Mouse (Mus musculus) forebrain, embryonic 14.5 days (tissue): ENCODE results near the gene Hnrnpf. TPM values are rescaled to one million over a fixed set of nuclear protein-coding genes. Genes with fewer than 3 reads are reported as not detected.

Experiments
- ATAC-seq: fragments of 200-750 bp; cut with Nextera tagmentation; 2 replicates; pipeline ENCODE4 v1.8.0; 2017; ENCODE audit warnings: mild to moderate bottlenecking, moderate library complexity
- DNase-seq: peaks from one replicate; pipeline ENCODE4 v3.0.0-alpha.2; 2015; ENCODE audit warnings: low spot score
- H3K27ac ChIP-seq: fragments of 300-500 bp; sonication (generic); 2 replicates; pipeline ENCODE4 v1.5.1; 2014; ENCODE audit warnings: low read depth, mild to moderate bottlenecking, control low read depth, low read length, moderate library complexity
- H3K27me3 ChIP-seq: fragments of 300-500 bp; sonication (generic); replicated peaks from 2 replicates; pipeline ENCODE4 v1.6.1; 2014; ENCODE audit warnings: low read length, control low read depth, mixed read lengths; ENCODE audit not compliant: control insufficient read depth, insufficient read depth
- H3K36me3 ChIP-seq: fragments of 300-500 bp; sonication (generic); 2 replicates; pipeline ENCODE4 v1.6.1; 2014; ENCODE audit warnings: low read length, control low read depth; ENCODE audit not compliant: control insufficient read depth, insufficient read depth
- H3K4me1 ChIP-seq: fragments of 300-500 bp; sonication (generic); 2 replicates; pipeline ENCODE4 v1.6.1; 2014; ENCODE audit warnings: antibody characterized with exemption, low read length, control low read depth; ENCODE audit not compliant: control insufficient read depth, insufficient read depth
- H3K4me2 ChIP-seq: fragments of 300-500 bp; sonication (generic); 2 replicates; pipeline ENCODE4 v1.6.1; 2014; ENCODE audit warnings: mild to moderate bottlenecking, control low read depth, low read length
- H3K4me3 ChIP-seq: fragments of 300-500 bp; sonication (generic); 2 replicates; pipeline ENCODE4 v1.5.1; 2014; ENCODE audit warnings: low read depth, low read length, control low read depth
- H3K9ac ChIP-seq: fragments of 300-500 bp; sonication (generic); 2 replicates; pipeline ENCODE4 v1.6.1; 2014; ENCODE audit warnings: mild to moderate bottlenecking, low read length, control low read depth, moderate library complexity
- H3K9me3 ChIP-seq: fragments of 300-500 bp; sonication (generic); replicated peaks from 2 replicates; pipeline ENCODE4 v1.6.1; 2016; ENCODE audit warnings: low read length, control low read depth, mixed read lengths; ENCODE audit not compliant: control insufficient read depth
- WGBS: fragments of 180-500 bp; shearing (Covaris S2); extraction: QIAGEN DNeasy Blood & Tissue Kit; methylation state at CpG from one replicate; pipeline ENCODE4 v1.1.7; 2014; 5-methylcytosine and 5-hydroxymethylcytosine counted together
- polyA plus RNA-seq: library from polyadenylated mRNA; unstranded; fragments of >200 nt; fragmentation: Nextera tagmentation; extraction: Ambion mirVana; gene quantifications from 2 replicates; pipeline ENCODE4 v1.2.1, GENCODE M21; 2014

Gene Hnrnpf
- polyA plus RNA-seq, 1 experiment from 2014 or later, result 433 TPM

DNA sequence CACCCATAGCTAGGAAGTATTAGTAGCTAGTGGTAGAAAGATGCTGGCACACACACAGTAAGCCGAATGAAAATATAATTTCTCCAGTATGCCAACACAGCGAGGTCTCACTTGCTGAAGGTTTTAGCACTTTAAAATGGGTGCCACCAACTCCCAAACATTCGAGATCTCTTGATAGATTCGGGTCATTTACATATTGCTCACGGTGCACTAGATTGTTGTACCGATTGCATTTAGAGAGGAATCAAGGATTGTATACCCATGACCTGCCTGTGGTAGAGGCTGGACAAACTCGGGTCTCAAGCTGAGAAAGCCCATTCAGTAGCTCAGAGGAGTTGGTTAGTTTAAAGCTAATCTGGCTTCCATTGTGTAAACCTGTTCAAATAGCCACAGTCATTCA is 27.8 kb downstream of the Hnrnpf start:
- H3K36me3 ChIP-seq, result peaks cover 45% of the 10 kb centered on the region
- DNase-seq, result no peak
- H3K27me3 ChIP-seq, result no peaks in the 10 kb centered on the region
- no peaks in the 10 kb centered on the region for H3K9me3 ChIP-seq
- no peak for ATAC-seq
- no peak overlapping the region for H3K9ac ChIP-seq
- H3K4me3 ChIP-seq, result no peak overlapping the region
- no peaks in the 10 kb centered on the region for H3K4me1 ChIP-seq
- no peak overlapping the region for H3K4me2 ChIP-seq
- no peak overlapping the region for H3K27ac ChIP-seq
- 84% methylated on average over 7 of the region's 7 CpGs for WGBS

DNA sequence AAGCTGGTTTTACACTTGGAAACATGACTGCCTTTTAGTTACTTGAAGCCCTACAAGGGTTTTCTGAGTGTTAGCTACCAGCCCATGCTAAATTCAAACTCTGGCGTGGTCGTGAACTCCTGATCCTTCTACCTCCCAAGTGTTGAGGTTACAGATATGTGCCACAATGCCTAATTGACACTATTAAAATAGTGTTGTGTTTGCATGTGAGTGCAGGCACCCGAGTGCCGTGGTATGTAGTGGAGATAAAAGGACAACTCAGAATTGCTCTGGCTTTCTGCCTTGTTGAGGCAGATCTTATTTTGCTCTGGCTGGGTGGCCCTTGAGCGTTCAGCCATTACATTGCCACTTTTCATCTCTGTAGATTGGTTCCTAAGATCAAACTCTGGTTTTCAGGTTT is 28.6 kb downstream of the Hnrnpf start:
- Histone ChIP-seq H3K4me1 (no peaks in the 10 kb centered on the region), H3K9me3 (no peaks in the 10 kb centered on the region), H3K4me2 (no peak overlapping the region), H3K4me3 (no peak overlapping the region), H3K27me3 (no peaks in the 10 kb centered on the region), H3K9ac (no peak overlapping the region), H3K27ac (no peak overlapping the region), H3K36me3 (peaks cover 45% of the 10 kb centered on the region)
- 94% methylated on average over 5 of the region's 5 CpGs for WGBS
- ATAC-seq (no peak), DNase-seq (no peak)

DNA sequence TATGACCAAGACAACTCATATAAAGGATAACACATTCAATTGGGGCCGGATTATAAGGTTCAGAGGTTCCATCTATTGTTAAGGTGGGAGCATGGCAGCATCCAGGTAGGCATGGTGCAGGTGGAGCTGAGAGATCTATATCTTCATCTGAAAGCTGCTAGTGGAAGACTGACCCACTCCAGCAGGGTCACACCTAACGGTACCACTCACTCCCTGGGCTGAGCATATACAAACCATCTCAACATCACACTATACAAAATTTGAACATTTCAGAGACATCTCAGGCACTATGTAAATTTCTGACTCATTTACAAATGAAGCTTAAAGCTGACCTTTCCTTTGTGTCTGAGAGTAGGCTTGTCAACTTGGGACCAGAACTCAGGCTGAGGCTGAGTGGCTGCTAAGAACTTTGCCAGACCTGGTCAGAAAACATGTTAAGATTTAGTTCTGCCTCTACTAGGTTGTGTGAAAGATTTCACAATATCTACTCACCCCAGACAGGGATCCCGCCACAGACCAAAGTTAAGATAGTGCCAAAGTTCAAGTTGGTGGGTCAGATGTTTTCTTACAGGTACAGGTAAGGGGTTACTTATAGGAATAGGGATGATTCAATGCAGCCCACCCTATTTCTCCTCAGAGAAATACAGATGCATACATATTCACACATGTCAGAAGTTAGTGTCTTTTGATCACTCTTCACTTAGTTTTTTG is 30.0 kb downstream of the Hnrnpf start:
- Histone ChIP-seq H3K4me2 (no peak overlapping the region), H3K27ac (no peak overlapping the region), H3K27me3 (no peaks in the 10 kb centered on the region), H3K4me3 (no peak overlapping the region), H3K36me3 (peaks cover 45% of the 10 kb centered on the region), H3K9ac (no peak overlapping the region), H3K4me1 (no peaks in the 10 kb centered on the region), H3K9me3 (no peaks in the 10 kb centered on the region)
- WGBS, result 92% methylated on average over 3 of the region's 3 CpGs
- ATAC-seq (no peak), DNase-seq (no peak)

DNA sequence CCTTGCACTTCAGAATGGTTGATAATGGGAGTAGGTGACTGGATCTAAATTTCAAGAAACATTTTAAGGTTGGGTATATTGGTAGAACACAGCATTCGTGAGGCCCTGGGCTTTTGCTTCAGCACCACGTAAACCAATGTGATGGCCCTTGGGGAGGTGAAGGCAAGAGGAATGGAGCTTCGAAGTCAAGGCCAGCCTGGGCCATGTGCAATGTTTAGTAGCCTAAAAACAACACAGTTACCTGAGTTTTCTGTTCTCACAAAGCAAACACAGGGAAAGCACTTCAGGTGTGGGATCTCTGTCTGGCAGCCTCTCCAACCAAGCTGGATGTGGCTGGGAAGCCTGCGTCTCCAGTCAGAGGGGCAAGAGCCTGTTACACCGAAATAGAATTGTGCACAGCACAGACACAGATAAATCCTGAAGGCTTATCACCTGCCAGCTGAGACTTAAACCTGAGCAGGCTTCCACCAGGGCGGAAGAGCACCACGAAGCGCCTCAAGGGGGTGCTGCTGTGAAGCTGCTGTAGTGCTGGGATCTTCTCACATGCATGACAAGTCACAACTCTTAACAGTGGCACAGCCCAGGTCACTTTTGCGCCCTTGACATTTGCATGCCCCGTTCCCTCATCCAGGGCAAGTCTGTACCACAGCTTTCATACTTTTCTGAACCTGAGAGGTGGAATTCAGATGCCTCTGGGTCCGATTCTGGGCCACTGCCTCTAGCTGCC is 32.4 kb downstream of the Hnrnpf start:
- H3K27ac ChIP-seq, result no peak overlapping the region
- no peak overlapping the region for H3K4me3 ChIP-seq
- 58% methylated on average over 11 of the region's 11 CpGs for WGBS
- DNase-seq, result peak; percentile 14
- H3K36me3 ChIP-seq, result peaks cover 26% of the 10 kb centered on the region
- no peak for ATAC-seq
- no peak overlapping the region for H3K9ac ChIP-seq
- no peaks in the 10 kb centered on the region for H3K27me3 ChIP-seq
- H3K4me1 ChIP-seq, result no peaks in the 10 kb centered on the region
- H3K9me3 ChIP-seq, result no peaks in the 10 kb centered on the region
- no peak overlapping the region for H3K4me2 ChIP-seq

DNA sequence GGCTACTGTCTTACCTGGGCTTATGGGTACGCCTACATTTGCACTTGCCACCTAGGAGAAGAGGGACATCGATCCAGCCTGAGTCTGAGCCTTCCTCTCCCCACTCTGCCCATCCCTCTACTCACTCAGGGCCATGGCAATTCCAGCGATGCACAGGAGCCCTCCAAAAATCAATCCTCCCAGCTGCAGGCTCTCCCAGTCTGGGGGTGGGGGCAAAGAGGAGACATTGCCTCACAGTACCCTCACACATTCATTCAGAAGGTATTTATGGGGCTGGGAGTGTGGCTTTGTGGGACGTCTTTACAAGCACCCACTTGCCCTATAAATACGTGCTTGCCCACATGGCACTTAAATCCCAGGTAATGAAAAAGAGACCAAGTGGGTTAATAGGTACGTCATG is 34.2 kb downstream of the Hnrnpf start:
- no peak overlapping the region for H3K27ac ChIP-seq
- no peak overlapping the region for H3K9ac ChIP-seq
- H3K4me1 ChIP-seq, result no peaks in the 10 kb centered on the region
- H3K27me3 ChIP-seq, result no peaks in the 10 kb centered on the region
- WGBS, result 91% methylated on average over 6 of the region's 6 CpGs
- no peak for ATAC-seq
- H3K9me3 ChIP-seq, result no peaks in the 10 kb centered on the region
- no peak for DNase-seq
- H3K36me3 ChIP-seq, result peaks cover 9% of the 10 kb centered on the region
- H3K4me2 ChIP-seq, result no peak overlapping the region
- no peak overlapping the region for H3K4me3 ChIP-seq

DNA sequence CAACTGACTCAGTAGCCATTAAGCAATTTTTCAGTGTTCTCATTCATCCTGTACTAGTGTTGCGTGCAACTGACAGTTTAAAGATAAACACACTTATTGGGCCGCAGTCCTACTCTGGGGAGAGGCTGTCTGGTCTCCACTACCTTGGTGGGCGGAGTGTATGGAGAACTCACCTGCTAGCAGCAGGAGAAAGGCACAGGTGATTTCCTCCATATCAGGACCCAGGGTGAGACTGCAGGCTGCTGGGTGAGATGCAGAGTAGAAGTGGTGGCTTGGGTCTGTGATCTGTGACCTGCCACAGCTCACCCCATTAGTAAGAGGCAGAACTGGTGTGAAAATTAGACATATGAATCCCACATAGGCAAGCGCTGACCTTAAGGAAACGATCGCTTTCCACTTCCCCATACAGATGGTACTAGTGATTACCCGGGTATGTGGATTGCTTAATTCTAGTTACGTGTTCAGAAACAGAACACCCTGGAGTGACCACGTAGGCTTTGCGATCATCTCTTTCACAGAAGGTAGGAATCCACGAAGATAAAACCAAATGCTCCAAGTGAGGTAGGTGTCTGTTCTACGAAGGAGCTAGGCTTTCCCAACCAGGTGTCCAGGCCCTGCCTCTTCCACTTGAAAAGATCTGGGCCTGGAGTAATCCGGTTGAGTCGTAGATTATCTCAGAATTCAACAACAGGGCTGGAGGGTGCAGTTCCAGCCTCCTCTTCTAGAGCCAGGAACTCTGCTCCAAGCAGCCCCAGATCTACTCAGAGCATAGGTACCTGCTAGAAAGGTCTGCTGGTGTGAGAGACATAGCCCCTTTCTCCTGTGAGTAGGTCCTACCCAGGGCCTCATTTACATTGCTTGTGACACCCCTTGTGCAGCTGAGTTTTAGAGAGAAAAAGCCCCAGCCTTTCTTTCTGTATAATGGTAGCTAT is 35.8 kb downstream of the Hnrnpf start:
- Histone ChIP-seq H3K27me3 (no peaks in the 10 kb centered on the region), H3K4me2 (no peak overlapping the region), H3K9me3 (no peaks in the 10 kb centered on the region), H3K27ac (no peak overlapping the region), H3K9ac (no peak overlapping the region), H3K4me3 (no peak overlapping the region), H3K4me1 (no peaks in the 10 kb centered on the region), H3K36me3 (no peaks in the 10 kb centered on the region)
- DNase-seq (no peak), ATAC-seq (no peak)
- WGBS, result 93% methylated on average over 14 of the region's 14 CpGs

DNA sequence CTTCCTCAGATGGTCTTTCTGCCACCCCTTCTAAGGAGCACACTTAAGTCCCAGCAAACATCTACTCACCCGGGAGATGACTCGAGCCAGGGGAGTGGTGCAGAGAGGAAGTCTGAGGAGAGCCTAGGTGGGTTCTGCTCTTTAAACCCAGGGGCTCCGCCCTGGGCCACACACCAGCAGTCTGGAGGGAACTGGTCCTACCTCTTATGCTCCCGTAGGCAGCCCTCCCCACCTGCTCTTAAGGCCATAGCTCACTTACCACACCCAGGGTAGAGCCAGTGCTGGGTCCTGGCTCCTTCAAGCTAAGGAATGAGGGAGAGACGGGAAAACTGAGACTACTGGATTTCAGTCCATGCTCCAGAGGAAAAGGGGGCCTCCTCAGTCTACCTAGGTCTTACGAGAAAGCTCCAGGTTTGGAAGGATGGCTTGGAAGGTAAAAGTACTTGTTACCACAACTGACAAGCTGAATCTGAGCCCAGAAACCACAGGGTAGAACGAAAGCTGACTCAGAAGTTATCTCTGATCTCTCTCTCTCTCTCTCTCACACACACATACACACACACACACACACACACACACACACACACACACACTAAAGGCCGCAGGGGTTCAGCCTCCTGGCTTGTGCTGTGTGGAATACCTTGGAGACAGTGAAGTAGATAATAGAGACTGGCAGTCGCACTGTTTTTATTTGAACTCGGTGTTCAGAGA is 37.3 kb downstream of the Hnrnpf start, which contains the start of gene Fxyd4:
Gene Fxyd4 (minus strand): TSS at position 471 of the 711 bp plus-strand sequence.
- WGBS, result 82% methylated on average over 10 of the region's 10 CpGs
- Histone ChIP-seq H3K27ac (no peak within 1 kb of the TSS), H3K4me1 (no peaks in the 10 kb centered on the region), H3K4me3 (no peak within 1 kb of the TSS), H3K36me3 (no peaks in the 10 kb centered on the region), H3K9me3 (no peaks in the 10 kb centered on the region), H3K27me3 (no peaks in the 10 kb centered on the region), H3K4me2 (no peak within 1 kb of the TSS), H3K9ac (no peak within 1 kb of the TSS)
- DNase-seq (no peak), ATAC-seq (no peak)

DNA sequence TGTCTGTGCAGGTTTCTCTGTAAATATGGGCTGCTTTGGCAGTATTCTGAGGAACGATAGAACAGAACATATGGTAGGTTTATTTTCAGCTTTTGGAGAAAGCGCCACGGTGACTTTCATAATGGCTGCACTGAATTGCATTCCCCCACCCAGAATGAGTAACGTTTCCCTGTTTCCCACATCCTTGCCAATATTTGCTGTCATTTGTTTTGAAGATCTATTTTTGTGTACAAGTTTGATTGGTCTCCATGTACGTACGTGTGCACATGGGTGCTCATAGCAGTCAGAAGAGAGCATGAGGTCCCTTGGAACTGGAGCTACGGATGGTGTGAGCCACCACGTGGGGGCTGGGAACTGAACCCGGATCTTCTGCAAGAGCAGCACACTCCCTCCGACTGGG is 38.8 kb downstream of the Hnrnpf start:
- 83% methylated on average over 10 of the region's 10 CpGs for WGBS

More for the DNA sequence above, 38.8 kb downstream of the Hnrnpf start:
- Histone ChIP-seq H3K27ac (no peak overlapping the region), H3K4me1 (no peaks in the 10 kb centered on the region), H3K4me2 (no peak overlapping the region), H3K9me3 (no peaks in the 10 kb centered on the region), H3K9ac (no peak overlapping the region), H3K36me3 (no peaks in the 10 kb centered on the region), H3K27me3 (no peaks in the 10 kb centered on the region), H3K4me3 (no peak overlapping the region)
- no peak for ATAC-seq
- peak; percentile 13 for DNase-seq
